Mouse (Mus musculus) CH12F3 (cell line): ENCODE measurements around the gene Ncam2.

ENCODE experiments used
- in situ Hi-C: fragments of 300-500 bp; cut with MboI; formaldehyde crosslinking; loops from 2 replicates; pipeline ENCODE4 v1.14.3; 2020; ENCODE audit warnings: low sequenced_read_pairs

Ncam2 gene

GRCm38 (mm10) chr16:81587565-81588107 lies 387.1 kb downstream of the Ncam2 start:
- in situ Hi-C loops = no loop called here

- in situ Hi-C loops = no loop called here
Measured at GRCm38 (mm10) chr16:81623276-81623675, 422.8 kb downstream of the Ncam2 start.

GRCm38 (mm10) chr16:81623776-81624175 lies 423.3 kb downstream of the Ncam2 start:
- in situ Hi-C loops = no loop called here

DNA sequence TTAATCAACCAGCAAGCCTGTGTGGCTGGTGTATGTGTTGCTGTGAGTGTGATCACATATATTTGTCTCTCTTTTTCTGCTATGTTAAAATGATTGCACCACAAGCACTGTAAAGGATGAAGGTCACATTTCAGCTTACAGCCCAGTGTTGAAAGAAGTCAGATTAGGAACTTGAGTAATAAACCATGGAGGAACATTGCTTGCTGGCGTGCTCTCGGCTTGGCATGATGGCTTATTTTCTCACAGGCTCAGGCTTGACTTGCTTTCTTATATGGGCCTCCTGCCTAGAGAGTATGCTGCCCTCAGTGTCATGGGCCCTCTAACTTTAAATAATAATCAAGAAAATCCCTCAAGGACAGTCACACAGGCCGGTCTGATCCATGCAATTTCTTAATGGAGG lies 449.8 kb downstream of the Ncam2 start:
- in situ Hi-C loops = no loop called here

DNA sequence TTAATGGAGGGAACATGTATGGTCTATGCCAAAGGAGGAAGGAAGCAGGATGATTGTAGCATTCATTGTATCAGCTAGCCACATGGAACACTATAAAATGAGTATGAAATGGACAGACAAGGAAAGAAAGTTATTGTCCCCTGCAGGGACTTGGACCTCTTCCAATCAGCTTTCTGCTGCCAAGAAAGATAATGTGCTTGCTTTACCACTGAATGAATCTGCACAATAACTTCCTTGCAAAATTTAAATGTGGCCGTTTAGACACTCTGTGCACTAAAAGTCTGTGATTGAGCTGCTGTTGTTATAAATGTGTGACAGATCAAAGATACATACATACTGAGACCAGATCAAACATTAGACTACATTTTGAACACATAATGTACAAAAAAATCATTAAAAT lies 451.1 kb downstream of the Ncam2 start:
- in situ Hi-C loops = no loop called here

- in situ Hi-C loops = no loop called here
Measured at GRCm38 (mm10) chr16:81656550-81656949, 456.1 kb downstream of the Ncam2 start.

- in situ Hi-C loops = no loop called here
Measured at GRCm38 (mm10) chr16:81673866-81674265, 473.4 kb downstream of the Ncam2 start.

DNA sequence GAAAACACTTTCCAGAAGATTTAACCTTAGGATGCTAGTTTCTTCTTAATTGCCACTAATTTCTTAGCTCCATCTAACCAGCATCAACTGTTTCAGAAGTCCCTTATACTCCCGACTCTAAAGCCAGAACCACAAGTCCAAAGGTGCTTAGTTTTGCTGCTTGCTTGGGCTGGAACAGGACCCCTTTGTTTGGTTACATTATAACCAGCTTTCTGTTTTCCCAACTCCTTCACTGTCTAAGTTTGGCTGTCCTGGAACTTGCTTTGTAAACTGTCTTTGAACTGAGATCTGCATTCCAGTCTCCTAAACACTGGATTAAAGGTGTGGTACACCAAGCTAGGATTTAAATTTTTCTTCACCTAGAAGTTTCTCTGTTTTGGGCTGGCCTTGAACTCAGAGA lies 475.0 kb downstream of the Ncam2 start:
- in situ Hi-C loops = no loop called here
